Mouse (Mus musculus): ENCODE results near the gene Eppin. TPM values are rescaled to one million over a fixed set of nuclear protein-coding genes. Genes with fewer than 3 reads are reported as not detected.

Gene Eppin
- total RNA-seq, 2 experiments from 2014 or later = not detected

- DNase-seq = no peak
Measured at GRCm38 (mm10) chr2:164560106-164560505, 33.3 kb downstream of the Eppin start.

DNA sequence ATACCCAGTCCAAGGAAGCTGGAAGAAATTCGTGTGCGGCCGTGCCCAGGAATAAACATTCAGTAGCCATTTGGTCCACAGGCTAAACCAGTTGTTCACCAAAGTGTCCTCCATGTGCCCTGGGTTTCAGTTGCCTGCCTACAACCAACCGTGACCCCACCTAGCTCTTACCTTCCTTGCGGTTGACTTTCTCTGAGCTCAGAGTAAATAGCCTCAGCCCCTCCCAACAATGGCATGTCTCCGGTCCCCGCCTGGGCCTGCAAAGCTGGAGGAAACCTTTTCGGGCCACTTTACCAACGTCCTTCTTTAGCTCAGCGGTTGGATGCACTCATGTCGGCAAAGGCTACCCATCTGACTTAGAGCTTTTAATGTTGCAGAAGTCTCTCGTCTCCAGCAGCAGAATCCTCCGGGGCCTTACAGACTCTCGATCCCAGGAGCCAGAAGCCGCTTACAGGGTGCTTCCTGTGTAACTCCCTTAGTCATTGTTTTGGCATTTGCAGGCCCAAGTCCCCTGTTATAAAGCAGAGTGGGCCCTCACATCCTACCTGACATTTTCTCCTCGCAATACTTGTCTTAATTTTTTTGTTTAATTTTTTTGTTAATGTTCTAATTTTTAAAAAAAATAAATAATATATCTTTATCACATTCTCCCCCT lies 34.3 kb downstream of the Eppin start:
- no peak for DNase-seq

DNA sequence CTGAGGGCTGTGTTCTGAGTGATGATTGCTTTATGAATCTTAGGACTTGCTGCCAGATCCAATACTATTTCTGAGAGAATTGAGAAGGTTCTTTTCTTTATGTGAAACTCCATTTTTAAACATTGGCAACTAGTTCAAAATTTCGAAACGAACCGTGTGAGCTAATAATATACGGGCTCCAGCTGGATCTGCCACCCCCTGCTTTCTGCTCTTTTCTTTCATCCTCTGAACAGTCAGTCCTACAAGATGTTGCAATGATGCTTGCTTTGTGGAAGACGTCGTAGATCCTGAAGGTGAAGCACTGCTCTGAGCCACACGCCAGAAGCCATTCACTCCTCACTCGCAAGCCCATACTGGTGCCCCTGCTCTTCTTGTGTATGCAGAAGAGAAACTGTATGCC lies 35.0 kb downstream of the Eppin start:
- DNase-seq = no peak

GRCm38 (mm10) chr2:164551502-164551901 lies 41.9 kb downstream of the Eppin start:
- DNase-seq = no peak

- no peak for DNase-seq
Measured at GRCm38 (mm10) chr2:164550895-164551269, 42.5 kb downstream of the Eppin start.

DNA sequence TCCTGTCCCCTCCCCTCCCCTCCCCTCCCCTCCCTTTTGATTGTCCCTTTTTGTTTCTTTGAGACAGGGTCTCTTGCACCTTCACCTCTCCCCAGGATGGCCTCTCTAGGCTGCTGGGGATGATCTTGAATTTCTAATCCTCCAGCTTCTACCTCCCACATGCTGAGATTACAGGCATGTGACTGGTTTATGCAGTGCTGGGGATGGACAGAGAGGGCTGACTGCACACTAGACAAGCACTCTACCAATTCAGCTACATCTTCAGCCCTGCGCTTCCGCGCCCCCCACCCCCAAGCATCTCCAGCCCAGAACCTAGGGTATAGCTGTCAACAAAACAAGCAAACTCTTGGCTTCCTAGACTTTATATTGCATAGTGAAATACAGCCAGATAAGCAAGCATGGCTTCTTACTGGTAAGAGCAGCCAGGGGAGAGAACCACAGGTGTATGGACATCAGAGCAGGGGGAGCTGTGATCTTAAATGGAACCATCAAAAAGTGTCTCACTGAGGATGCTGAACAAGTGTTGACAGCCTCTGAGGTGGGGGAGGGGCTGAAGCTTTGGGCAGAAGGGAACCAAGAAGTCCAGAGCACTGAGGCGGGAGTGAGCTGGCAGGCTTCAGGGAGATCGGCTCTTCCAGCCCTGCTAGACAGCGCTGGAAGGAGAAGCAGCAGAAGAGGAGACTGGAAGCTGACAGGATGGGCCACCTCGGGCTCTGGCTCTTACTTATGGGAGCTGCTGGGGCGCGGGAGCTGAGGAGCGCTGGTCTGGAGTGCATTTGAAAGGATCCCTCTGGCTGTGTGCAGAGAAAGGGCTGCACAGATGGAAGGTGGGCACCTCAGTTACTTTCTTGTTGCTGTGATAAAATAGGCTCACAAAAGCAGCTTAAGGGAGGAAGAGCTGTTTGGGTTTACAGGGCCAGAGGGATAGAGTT lies 43.2 kb downstream of the Eppin start:
- DNase-seq = no peak

DNA sequence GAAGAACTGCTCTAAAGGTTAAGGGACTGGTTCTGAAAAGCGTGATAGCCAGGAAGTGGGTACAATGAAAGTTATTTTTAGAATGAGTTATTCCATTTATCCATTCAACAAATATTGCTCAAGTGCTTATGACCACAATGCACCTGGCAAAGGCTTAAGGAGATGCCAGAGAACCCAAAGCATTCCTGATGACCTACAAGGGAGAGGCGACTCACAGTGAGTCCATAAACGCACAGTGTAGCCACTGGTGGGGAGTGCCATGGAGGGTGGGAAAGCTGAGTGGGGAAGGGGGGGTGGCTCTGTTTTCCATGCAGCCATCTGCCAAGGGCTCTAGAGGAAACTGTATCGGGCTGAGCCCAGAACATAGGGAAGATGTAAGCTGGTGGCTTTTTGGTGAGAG lies 44.1 kb downstream of the Eppin start:
- no peak for DNase-seq

- DNase-seq = no peak
Measured at GRCm38 (mm10) chr2:164544454-164545097, 48.8 kb downstream of the Eppin start.

GRCm38 (mm10) chr2:164543745-164544144 lies 49.6 kb downstream of the Eppin start:
- DNase-seq = no peak

DNA sequence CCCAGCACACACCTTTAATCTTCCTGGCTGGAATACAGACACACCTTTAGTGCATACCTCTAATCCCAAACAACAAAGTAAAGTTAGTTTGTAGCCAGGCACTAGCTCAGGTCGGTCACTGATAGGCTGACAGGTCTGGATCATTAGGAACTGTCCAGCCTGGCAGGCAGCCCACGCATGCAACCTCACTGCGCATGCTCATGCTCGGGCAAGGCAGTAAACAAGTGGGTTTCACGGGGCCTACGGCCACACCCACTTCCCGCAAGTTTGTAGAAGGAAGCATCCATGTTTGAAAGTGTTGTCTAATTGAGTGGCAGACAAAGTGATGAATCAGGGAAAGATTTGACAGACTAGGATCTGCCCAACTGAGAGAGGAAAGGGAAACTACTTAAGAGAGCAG lies 50.8 kb downstream of the Eppin start:
- DNase-seq = no peak

- no peak for DNase-seq
Measured at GRCm38 (mm10) chr2:164542132-164542531, 51.3 kb downstream of the Eppin start.

GRCm38 (mm10) chr2:164540652-164541427 lies 52.6 kb downstream of the Eppin start:
- DNase-seq = peak; percentile 14

Other genes with a start within 250 kb of the Eppin start
- not detected for gene Slpi, start 204.5 kb downstream of the Eppin start, total RNA-seq (2021)
- gene Rbpjl, start 190.5 kb downstream of the Eppin start, total RNA-seq (2021) = not detected
- gene Matn4, start 188.4 kb downstream of the Eppin start, total RNA-seq (2021) = 1 to 10 TPM; 1.0 to 2.3 TPM
- 10 to 100 TPM; 28.0 to 62.1 TPM for gene Sdc4, start 149.7 kb downstream of the Eppin start, total RNA-seq (2021)
- 10 to 100 TPM; 17.2 to 20.2 TPM for gene Sys1, start 136.6 kb downstream of the Eppin start, total RNA-seq (2021)
- gene Gm20458, start 132.6 kb downstream of the Eppin start, total RNA-seq (2021) = 1 to 10 TPM; 3.2 to 8.9 TPM
- gene Trp53tg5, start 119.9 kb downstream of the Eppin start, total RNA-seq (2021) = not detected
- 10 to 100 TPM; 21.2 to 35.4 TPM for gene Dbndd2, start 107.5 kb downstream of the Eppin start, total RNA-seq (2021)
- 10 to 100 TPM; 27.7 to 39.4 TPM for gene Pigt, start 96.1 kb downstream of the Eppin start, total RNA-seq (2021)
- not detected for gene Wfdc2, start 31.2 kb downstream of the Eppin start, total RNA-seq (2021)
- not detected for gene Spint3, start 20.1 kb downstream of the Eppin start, total RNA-seq (2021)
- not detected for gene Wfdc6a, start 8.1 kb downstream of the Eppin start, total RNA-seq (2021)
- gene Wfdc6b, start 19.9 kb upstream of the Eppin start, total RNA-seq (2021) = not detected
- not detected for gene Wfdc8, start 20.0 kb upstream of the Eppin start, total RNA-seq (2021)
- gene Wfdc16, start 45.2 kb upstream of the Eppin start, total RNA-seq (2021) = not detected
- gene Wfdc10, start 62.5 kb upstream of the Eppin start, total RNA-seq (2021) = not detected
- gene Wfdc9, start 63.0 kb upstream of the Eppin start, total RNA-seq (2021) = not detected
- not detected for gene Wfdc11, start 80.5 kb upstream of the Eppin start, total RNA-seq (2021)
- gene Wfdc13, start 91.5 kb upstream of the Eppin start, total RNA-seq (2021) = not detected
- gene Spint4, start 104.9 kb upstream of the Eppin start, total RNA-seq (2021) = not detected
- not detected for gene Spint5, start 121.7 kb upstream of the Eppin start, total RNA-seq (2021)
- not detected for gene Wfdc3, start 152.3 kb upstream of the Eppin start, total RNA-seq (2021)
- 10 to 100 TPM; 17.0 to 17.5 TPM for gene Dnttip1, start 152.4 kb upstream of the Eppin start, total RNA-seq (2021)
- 1 to 10 TPM; 1.2 to 1.7 TPM for gene Ube2c, start 176.3 kb upstream of the Eppin start, total RNA-seq (2021)
- gene Tnnc2, start 186.4 kb upstream of the Eppin start, total RNA-seq (2021) = over 10,000 TPM; 15,847 to 16,724 TPM
- gene Snx21, start 192.2 kb upstream of the Eppin start, total RNA-seq (2021) = 10 to 100 TPM; 19.3 to 19.8 TPM
- gene Acot8, start 211.3 kb upstream of the Eppin start, total RNA-seq (2021) = 1 to 10 TPM; 8.0 to 9.1 TPM
- 1 to 10 TPM; 1.4 TPM for gene Zswim3, start 211.5 kb upstream of the Eppin start, total RNA-seq (2021)
- 1 to 10 TPM; 3.7 to 3.8 TPM for gene Zswim1, start 229.1 kb upstream of the Eppin start, total RNA-seq (2021)
- gene Spata25, start 234.9 kb upstream of the Eppin start, total RNA-seq (2021) = not detected
- 10 to 100 TPM; 42.9 to 49.2 TPM for gene Ctsa, start 239.3 kb upstream of the Eppin start, total RNA-seq (2021)
- 10 to 100 TPM; 28.9 to 35.0 TPM for gene Neurl2, start 239.9 kb upstream of the Eppin start, total RNA-seq (2021)